Mouse (Mus musculus) megakaryocyte, embryonic 14.5 days (primary cell): ENCODE data around the gene Lztr1. TPM values are rescaled to one million over a fixed set of nuclear protein-coding genes. Genes with fewer than 3 reads are reported as not detected.
A peak's percentile ranks its signal among the peaks of the same experiment; 100 is the strongest.
"Not testable (repeated sequence)": the region's sequence is repeated elsewhere in the genome, so short reads cannot be mapped to it uniquely, and the experiment has no call there.

Experiments
- H3K27me3 ChIP-seq: replicated peaks from 2 replicates; pipeline ENCODE3; 2012; ENCODE audit warnings: inconsistent platforms
- H3K36me3 ChIP-seq: replicated peaks from 2 replicates; pipeline ENCODE3; 2012; ENCODE audit warnings: low read length, inconsistent platforms, mixed read lengths
- H3K4me1 ChIP-seq: 2 replicates; pipeline ENCODE4 v1.6.1; 2012; ENCODE audit warnings: inconsistent platforms
- H3K4me3 ChIP-seq: replicated peaks from 2 replicates; pipeline ENCODE3; 2012; ENCODE audit warnings: moderate library complexity, mild to moderate bottlenecking, inconsistent platforms
- H3K9me3 ChIP-seq: 2 replicates; pipeline ENCODE4 v1.6.1; 2012; ENCODE audit warnings: inconsistent platforms
- FLI1 ChIP-seq: IDR thresholded peaks from 2 replicates; pipeline ENCODE4 v1.6.1; 2012; ENCODE audit warnings: low read length, inconsistent platforms, mixed read lengths
- GATA1 ChIP-seq: IDR thresholded peaks from 3 replicates; pipeline ENCODE4 v1.6.1; 2012; ENCODE audit warnings: mixed read lengths, low read length, inconsistent platforms, borderline replicate concordance
- polyA plus RNA-seq: library from polyadenylated mRNA; stranded (reverse); fragments of >175 nt; gene quantifications from 2 replicates; pipeline ENCODE4 v1.2.3, GENCODE M21; 2012; ENCODE audit warnings: low replicate concordance; ENCODE audit not compliant: insufficient read depth

The Lztr1 gene
- polyA plus RNA-seq, 1 experiment: 8.5 TPM

GRCm38 (mm10) chr16:17499249-17499883 lies 9.1 kb upstream of the Lztr1 start:
- peaks cover 67% of the 10 kb centered on the region for H3K27me3 ChIP-seq
- no peaks in the 10 kb centered on the region for H3K9me3 ChIP-seq
- peaks cover 17% of the 10 kb centered on the region; the same call in 1 of the 2 replicates for H3K4me1 ChIP-seq
- H3K36me3 ChIP-seq: no peaks in the 10 kb centered on the region
- H3K4me3 ChIP-seq: no peak overlapping the region
- no peak for TF ChIP-seq GATA1
- no peak for TF ChIP-seq FLI1

- TF ChIP-seq FLI1 (no peak), GATA1 (no peak)
- H3K9me3 ChIP-seq: no peaks in the 10 kb centered on the region
- peaks cover 19% of the 10 kb centered on the region; the same call in 1 of the 2 replicates for H3K4me1 ChIP-seq
- H3K27me3 ChIP-seq: peaks cover 62% of the 10 kb centered on the region
- H3K36me3 ChIP-seq: no peaks in the 10 kb centered on the region
- no peak overlapping the region for H3K4me3 ChIP-seq
Observed at GRCm38 (mm10) chr16:17502681-17503080, 5.8 kb upstream of the Lztr1 start.

DNA sequence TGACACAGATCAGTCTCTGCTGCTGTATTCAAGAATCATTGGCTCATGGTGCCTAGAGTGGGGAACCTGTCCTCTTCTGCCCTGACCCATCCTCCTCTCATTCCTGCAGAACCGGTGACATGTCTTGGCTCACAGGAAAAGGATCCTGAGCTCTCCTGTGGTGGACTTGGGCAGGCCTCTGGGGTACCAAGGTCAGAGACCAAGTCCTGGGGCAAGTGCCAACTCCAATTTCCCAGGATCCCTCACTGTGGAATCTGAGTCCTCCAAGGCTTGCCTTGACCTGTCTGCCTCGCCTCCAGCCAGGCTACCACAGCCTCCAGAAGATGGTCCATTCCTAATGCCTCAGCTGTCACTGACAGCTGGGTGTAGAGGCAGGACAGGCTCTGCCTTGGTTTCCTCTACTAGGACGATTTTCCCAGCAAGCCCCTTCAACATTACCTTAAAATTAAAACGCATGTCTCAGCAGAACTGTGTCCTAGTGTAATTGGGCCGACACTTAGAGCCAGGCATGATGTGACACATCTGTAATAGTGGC lies 1.4 kb upstream of the Lztr1 start:
- no peak overlapping the region for H3K4me3 ChIP-seq
- peaks cover 48% of the 10 kb centered on the region for H3K4me1 ChIP-seq
- peaks cover 20% of the 10 kb centered on the region for H3K36me3 ChIP-seq
- H3K27me3 ChIP-seq: peaks cover 39% of the 10 kb centered on the region
- H3K9me3 ChIP-seq: no peaks in the 10 kb centered on the region
- TF ChIP-seq GATA1: no peak
- TF ChIP-seq FLI1: no peak

DNA sequence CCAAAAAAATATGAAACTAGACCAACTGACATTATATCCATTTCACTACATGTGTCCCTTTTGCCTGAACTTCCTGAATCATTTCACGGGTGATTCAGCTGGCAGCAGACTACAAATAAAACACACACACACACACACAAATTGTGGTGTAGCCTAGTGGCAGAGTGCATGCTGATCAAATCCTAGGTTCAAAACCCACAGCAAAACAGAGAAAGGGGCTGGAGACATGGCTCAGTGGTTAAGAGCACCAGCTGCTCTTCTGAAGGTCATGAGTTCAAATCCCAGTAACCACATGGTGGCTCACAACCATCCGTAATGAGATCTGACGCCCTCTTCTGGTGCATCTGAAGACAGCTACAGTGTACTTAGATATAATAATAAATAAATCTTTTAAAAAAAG lies 457 bp upstream of the Lztr1 start:
- Histone ChIP-seq H3K27me3 (peaks cover 31% of the 10 kb centered on the region), H3K36me3 (peaks cover 30% of the 10 kb centered on the region), H3K4me3 (peak overlapping the region; percentile 93), H3K4me1 (peaks cover 46% of the 10 kb centered on the region)
- not testable (repeated sequence) for H3K9me3 ChIP-seq

- Histone ChIP-seq H3K36me3 (peaks cover 41% of the 10 kb centered on the region), H3K4me1 (peaks cover 46% of the 10 kb centered on the region), H3K27me3 (peaks cover 20% of the 10 kb centered on the region), H3K4me3 (peak overlapping the region; percentile 93), H3K9me3 (no peaks in the 10 kb centered on the region)
- no peak for TF ChIP-seq FLI1
- no peak for TF ChIP-seq GATA1
Observed at GRCm38 (mm10) chr16:17509240-17509597, 731 bp downstream of the Lztr1 start.

- Histone ChIP-seq H3K9me3 (no peaks in the 10 kb centered on the region), H3K4me3 (peak overlapping the region; percentile 93), H3K4me1 (peaks cover 46% of the 10 kb centered on the region), H3K36me3 (peaks cover 49% of the 10 kb centered on the region), H3K27me3 (peaks cover 11% of the 10 kb centered on the region)
- no peak for TF ChIP-seq FLI1
Observed at GRCm38 (mm10) chr16:17510143-17510542, 1.7 kb downstream of the Lztr1 start.

DNA sequence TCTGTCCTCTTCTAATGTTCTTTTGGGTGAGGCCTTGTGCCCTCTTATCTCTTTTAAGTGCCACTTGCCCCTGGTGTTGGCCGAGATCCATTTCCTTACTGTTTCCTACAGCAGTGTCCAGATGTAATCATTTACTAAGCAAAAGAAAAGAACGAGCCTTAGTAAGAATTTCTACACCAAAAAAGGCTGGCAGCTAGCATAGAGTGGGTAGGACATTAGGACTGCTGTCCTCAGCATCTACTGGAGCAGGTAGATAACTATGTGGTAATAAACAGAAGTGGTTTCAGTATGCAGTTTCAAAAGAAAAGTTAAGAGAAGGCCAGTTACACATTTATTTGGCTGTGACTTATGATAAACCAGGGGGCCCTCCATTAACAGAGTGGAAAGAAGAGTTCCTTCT lies 2.2 kb downstream of the Lztr1 start:
- no peak for TF ChIP-seq FLI1
- no peak for TF ChIP-seq GATA1
- no peaks in the 10 kb centered on the region for H3K9me3 ChIP-seq
- H3K27me3 ChIP-seq: peaks cover 8% of the 10 kb centered on the region
- peak overlapping the region; percentile 17 for H3K4me3 ChIP-seq
- H3K36me3 ChIP-seq: peaks cover 54% of the 10 kb centered on the region
- H3K4me1 ChIP-seq: peaks cover 45% of the 10 kb centered on the region

DNA sequence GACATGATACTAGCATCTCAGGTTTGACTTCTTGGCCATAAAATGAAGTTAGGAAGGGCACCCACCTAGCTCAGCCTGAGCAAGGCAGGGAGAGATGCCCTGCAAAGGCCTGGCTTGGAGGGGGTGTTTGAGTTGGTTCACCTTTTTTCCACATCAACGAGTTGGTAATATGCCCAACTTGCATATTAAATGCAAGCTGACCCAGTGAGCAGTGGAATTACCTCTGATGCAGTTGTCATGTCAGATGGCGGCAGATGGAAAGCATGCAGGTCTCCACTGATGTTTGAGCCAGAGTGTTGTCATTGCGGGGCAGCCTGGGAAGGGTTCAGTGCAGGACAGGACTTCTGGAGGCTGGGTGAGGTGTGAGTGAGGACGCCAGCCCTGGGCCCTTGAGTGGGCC lies 2.9 kb downstream of the Lztr1 start:
- H3K4me3 ChIP-seq: no peak overlapping the region
- no peaks in the 10 kb centered on the region for H3K9me3 ChIP-seq
- H3K36me3 ChIP-seq: peaks cover 62% of the 10 kb centered on the region
- TF ChIP-seq FLI1: no peak
- H3K27me3 ChIP-seq: peaks cover 2% of the 10 kb centered on the region
- H3K4me1 ChIP-seq: peaks cover 37% of the 10 kb centered on the region

GRCm38 (mm10) chr16:17518910-17519309 lies 10.4 kb downstream of the Lztr1 start:
- no peak for TF ChIP-seq GATA1
- Histone ChIP-seq H3K27me3 (no peaks in the 10 kb centered on the region), H3K4me3 (no peak overlapping the region), H3K36me3 (peaks cover 98% of the 10 kb centered on the region), H3K9me3 (no peaks in the 10 kb centered on the region), H3K4me1 (no peaks in the 10 kb centered on the region)

- TF ChIP-seq GATA1 (no peak), FLI1 (no peak)
- no peaks in the 10 kb centered on the region for H3K27me3 ChIP-seq
- H3K36me3 ChIP-seq: peaks cover 99% of the 10 kb centered on the region
Observed at GRCm38 (mm10) chr16:17524156-17524555, 15.7 kb downstream of the Lztr1 start.

GRCm38 (mm10) chr16:17525524-17525923 lies 17.0 kb downstream of the Lztr1 start:
- Histone ChIP-seq H3K4me1 (peaks cover 23% of the 10 kb centered on the region), H3K36me3 (peaks cover 87% of the 10 kb centered on the region), H3K9me3 (no peaks in the 10 kb centered on the region), H3K27me3 (no peaks in the 10 kb centered on the region), H3K4me3 (no peak overlapping the region)
- TF ChIP-seq FLI1: no peak

More at GRCm38 (mm10) chr16:17524156-17524555, 15.7 kb downstream of the Lztr1 start:
- Histone ChIP-seq H3K4me1 (peaks cover 10% of the 10 kb centered on the region), H3K4me3 (no peak overlapping the region), H3K9me3 (no peaks in the 10 kb centered on the region)
